Mouse (Mus musculus): ENCODE measurements around the gene Gm10803. TPM values are rescaled to one million over a fixed set of nuclear protein-coding genes. Genes with fewer than 3 reads are reported as not detected.

Gm10803 gene
- polyA plus RNA-seq, 2 experiments from 2014 or later = not detected

GRCm38 (mm10) chr2:93592164-93592790 lies 31.9 kb downstream of the Gm10803 start:
- ATAC-seq = no peak

- no peak for ATAC-seq
Observed at GRCm38 (mm10) chr2:93593121-93593520, 32.8 kb downstream of the Gm10803 start.

GRCm38 (mm10) chr2:93597145-93597544 lies 36.8 kb downstream of the Gm10803 start:
- no peak for ATAC-seq

- no peak for ATAC-seq
Observed at GRCm38 (mm10) chr2:93599731-93600130, 39.4 kb downstream of the Gm10803 start.

GRCm38 (mm10) chr2:93604601-93605285 lies 44.4 kb downstream of the Gm10803 start:
- ATAC-seq = no peak

- no peak for ATAC-seq
Observed at GRCm38 (mm10) chr2:93608800-93609199, 48.4 kb downstream of the Gm10803 start.

GRCm38 (mm10) chr2:93613020-93613419 lies 52.7 kb downstream of the Gm10803 start:
- ATAC-seq = no peak

Other genes with a start within 250 kb of the Gm10803 start
- gene Tspan18, start 226.1 kb upstream of the Gm10803 start, polyA plus RNA-seq (2017; shearing (Covaris generic)) = under 1 TPM in 1 of 2 experiments, not detected in 1; 0.08 TPM
- 1,000 to 10,000 TPM in 1 of 2 experiments, 100 to 1,000 TPM in 1; 432 to 1,042 TPM for gene Cd82, start 97.4 kb upstream of the Gm10803 start, polyA plus RNA-seq (2017; shearing (Covaris generic))
- not detected for gene Alx4, start 81.8 kb downstream of the Gm10803 start, polyA plus RNA-seq (2017; shearing (Covaris generic))

Data from CD4-positive, CD25-positive, alpha-beta regulatory T cell, adult 4 months (primary cell).